Mouse (Mus musculus) cerebellum, postnatal 10 days (tissue): ENCODE results near the gene Prrt3.

Experiments used
- DNase-seq, 2 experiments: peaks; one replicate each; pipeline ENCODE4 v3.0.0; 2021; ENCODE audit warnings: mixed read lengths in 2 of 2

Prrt3 gene

GRCm38 (mm10) chr6:113487125-113487576 lies 14.6 kb downstream of the Prrt3 start:
- no peak for DNase-seq

GRCm38 (mm10) chr6:113483729-113484128 lies 18.0 kb downstream of the Prrt3 start:
- peak; percentile 69 to 72 for DNase-seq

GRCm38 (mm10) chr6:113483100-113483615 lies 18.6 kb downstream of the Prrt3 start, which contains the start of gene Creld1:
Creld1 (plus strand) TSS chr6:113483297.
- DNase-seq: peak; percentile 96 to 98

- peak; percentile 70 to 75 for DNase-seq
These were observed 19.1 kb downstream of the Prrt3 start for GRCm38 (mm10) chr6:113482477-113483099.

GRCm38 (mm10) chr6:113480555-113481373 lies 21.0 kb downstream of the Prrt3 start:
- DNase-seq: peak in 1 of 2 experiments; percentile 34

- DNase-seq: peak; percentile 30 to 37
These were observed 22.8 kb downstream of the Prrt3 start for GRCm38 (mm10) chr6:113478906-113479305.

GRCm38 (mm10) chr6:113477353-113477752 lies 24.4 kb downstream of the Prrt3 start:
- DNase-seq: no peak

GRCm38 (mm10) chr6:113473715-113474114 lies 28.0 kb downstream of the Prrt3 start:
- DNase-seq: no peak

- no peak for DNase-seq
These were observed 28.5 kb downstream of the Prrt3 start for GRCm38 (mm10) chr6:113473246-113473645.

GRCm38 (mm10) chr6:113472061-113472460 lies 29.7 kb downstream of the Prrt3 start:
- peak; percentile 24 to 35 for DNase-seq

- DNase-seq: peak; percentile 40 to 54
These were observed 30.3 kb downstream of the Prrt3 start, which contains the start of gene Il17rc for GRCm38 (mm10) chr6:113471297-113471936. Il17rc (plus strand) TSS chr6:113471427.

GRCm38 (mm10) chr6:113469432-113469831 lies 32.3 kb downstream of the Prrt3 start:
- peak; percentile 90 to 93 for DNase-seq

- peak; percentile 86 to 91 for DNase-seq
These were observed 32.7 kb downstream of the Prrt3 start for GRCm38 (mm10) chr6:113469021-113469420.

- no peak for DNase-seq
These were observed 33.2 kb downstream of the Prrt3 start for GRCm38 (mm10) chr6:113468512-113468911.

GRCm38 (mm10) chr6:113465602-113466001 lies 36.1 kb downstream of the Prrt3 start:
- peak; percentile 81 to 86 for DNase-seq

GRCm38 (mm10) chr6:113464040-113464439 lies 37.7 kb downstream of the Prrt3 start:
- peak in 1 of 2 experiments; percentile 46 for DNase-seq

GRCm38 (mm10) chr6:113458635-113459034 lies 43.1 kb downstream of the Prrt3 start:
- DNase-seq: peak; percentile 57 to 73

- no peak for DNase-seq
These were observed 43.7 kb downstream of the Prrt3 start, which contains the start of gene Il17re for GRCm38 (mm10) chr6:113457952-113458534. Il17re (plus strand) TSS chr6:113458484.

- no peak for DNase-seq
These were observed 46.7 kb downstream of the Prrt3 start for GRCm38 (mm10) chr6:113455007-113455406.

GRCm38 (mm10) chr6:113451839-113452238 lies 49.9 kb downstream of the Prrt3 start:
- peak; percentile 86 to 88 for DNase-seq

GRCm38 (mm10) chr6:113447639-113448038 lies 54.1 kb downstream of the Prrt3 start:
- peak; percentile 84 to 85 for DNase-seq

GRCm38 (mm10) chr6:113444207-113444965 lies 57.3 kb downstream of the Prrt3 start:
- DNase-seq: no peak
